Mouse (Mus musculus) neural tube, embryonic 12.5 days (tissue): ENCODE measurements around the gene Enpp5. TPM values are rescaled to one million over a fixed set of nuclear protein-coding genes. Genes with fewer than 3 reads are reported as not detected.

Experiments
- ATAC-seq: fragments of 200-750 bp; cut with Nextera tagmentation; 2 replicates; pipeline ENCODE4 v1.8.0; 2017; ENCODE audit warnings: low read depth, mild to moderate bottlenecking, moderate TSS enrichment, moderate library complexity; ENCODE audit not compliant: low FRiP score
- H3K27ac ChIP-seq: fragments of 300-500 bp; sonication (generic); 2 replicates; pipeline ENCODE4 v1.5.1; 2016
- H3K27me3 ChIP-seq: fragments of 300-500 bp; sonication (generic); replicated peaks from 2 replicates; pipeline ENCODE4 v1.6.1; 2016; ENCODE audit warnings: mild to moderate bottlenecking
- H3K36me3 ChIP-seq: fragments of 300-500 bp; sonication (generic); 2 replicates; pipeline ENCODE4 v1.6.1; 2016; ENCODE audit warnings: mild to moderate bottlenecking
- H3K4me1 ChIP-seq: fragments of 300-500 bp; sonication (generic); 2 replicates; pipeline ENCODE4 v1.6.1; 2016
- H3K4me2 ChIP-seq: fragments of 300-500 bp; sonication (generic); replicated peaks from 2 replicates; pipeline ENCODE4 v1.6.1; 2016; ENCODE audit warnings: mild to moderate bottlenecking
- H3K4me3 ChIP-seq: fragments of 300-500 bp; sonication (generic); 2 replicates; pipeline ENCODE4 v1.5.1; 2016
- H3K9ac ChIP-seq: fragments of 300-500 bp; sonication (generic); 2 replicates; pipeline ENCODE4 v1.6.1; 2016; ENCODE audit warnings: mild to moderate bottlenecking
- H3K9me3 ChIP-seq: fragments of 300-500 bp; sonication (generic); 2 replicates; pipeline ENCODE4 v1.6.1; 2016; ENCODE audit warnings: mild to moderate bottlenecking
- WGBS: fragments of 180-500 bp; shearing (Covaris S2); methylation state at CpG from one replicate; pipeline ENCODE4 v1.1.7; 2016; 5-methylcytosine and 5-hydroxymethylcytosine counted together
- polyA plus RNA-seq: library from polyadenylated mRNA; unstranded; fragments of >200 nt; fragmentation: Nextera tagmentation; extraction: Ambion mirVana; gene quantifications from 2 replicates; pipeline ENCODE4 v1.2.1, GENCODE M21; 2016

Gene Enpp5
- polyA plus RNA-seq, 1 experiment from 2014 or later, result 34.3 TPM

DNA sequence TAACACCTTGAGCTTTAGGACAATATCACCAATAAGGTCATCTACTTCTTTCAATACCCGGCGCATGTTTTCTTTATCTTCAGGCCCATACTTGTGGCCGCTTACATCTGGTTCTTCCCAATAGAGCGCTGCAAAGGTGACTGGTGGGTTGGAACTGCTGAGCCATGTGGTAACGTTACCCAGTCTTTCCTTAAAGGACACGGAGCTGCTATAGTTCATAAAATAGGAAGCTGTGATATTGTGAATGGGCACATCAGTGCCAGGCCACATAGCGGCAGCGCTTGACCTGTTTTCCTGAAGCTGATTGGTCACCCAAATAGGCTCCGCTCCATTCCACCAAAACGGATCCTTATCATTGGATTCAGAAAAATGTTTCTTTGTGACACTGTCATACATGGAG, 23.3 kb downstream of the Enpp5 start:
- Histone ChIP-seq H3K36me3 (no peaks in the 10 kb centered on the region), H3K4me1 (peaks cover 7% of the 10 kb centered on the region), H3K27me3 (no peaks in the 10 kb centered on the region), H3K27ac (no peak overlapping the region), H3K4me2 (no peak overlapping the region), H3K9ac (no peak overlapping the region), H3K4me3 (no peak overlapping the region), H3K9me3 (no peaks in the 10 kb centered on the region)
- ATAC-seq, result no peak
- 95% methylated on average over 10 of the region's 10 CpGs for WGBS

DNA sequence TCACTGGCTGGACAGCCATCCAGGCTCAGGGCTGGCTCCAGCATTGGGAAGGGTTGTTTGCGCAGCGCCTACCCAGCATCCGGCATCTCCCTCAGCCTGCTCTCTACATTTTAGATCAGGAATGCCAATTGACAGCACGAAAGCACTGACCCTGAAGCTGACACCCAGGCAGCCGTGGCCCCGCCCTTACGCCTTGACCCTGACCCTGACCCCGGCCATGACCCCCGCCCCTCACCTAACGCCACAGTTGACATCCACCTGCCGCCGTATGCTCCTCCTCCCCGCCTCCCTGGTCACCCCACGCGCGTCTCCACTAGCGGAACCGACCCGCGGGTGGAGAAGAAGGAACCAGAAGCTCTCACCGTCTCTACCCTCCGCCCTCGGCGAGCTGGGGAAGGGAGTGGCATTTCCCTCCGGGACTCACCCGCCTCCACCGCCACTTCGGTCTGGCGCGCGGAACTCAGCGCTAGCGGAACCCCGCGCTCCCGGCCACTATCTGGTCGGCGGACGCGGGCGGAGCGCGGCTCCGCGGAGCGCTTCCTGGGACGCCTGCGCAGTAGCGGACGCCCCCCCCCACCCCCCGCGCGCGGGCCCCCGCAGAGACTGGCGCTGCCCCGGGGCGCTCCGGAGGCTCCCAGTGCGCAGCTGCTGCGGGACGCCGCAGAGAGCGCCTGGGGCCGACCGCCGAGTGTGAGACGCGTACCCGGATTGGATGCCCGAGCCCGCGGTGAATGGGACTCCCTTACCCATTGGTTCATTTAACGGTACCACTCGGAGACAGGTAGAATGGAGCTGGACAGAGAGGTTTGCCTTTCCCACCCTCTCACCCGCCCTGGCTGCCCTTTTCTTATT, 26.9 kb downstream of the Enpp5 start, which contains the start of gene Enpp4:
TSS of gene Enpp4 (minus strand) at position 523 of the 852 bp plus-strand sequence.
- peak within 1 kb of the TSS; percentile 72 for H3K4me3 ChIP-seq
- ATAC-seq, result peak; percentile 99
- no peaks in the 10 kb centered on the region for H3K27me3 ChIP-seq
- no peaks in the 10 kb centered on the region for H3K36me3 ChIP-seq
- H3K27ac ChIP-seq, result no peak within 1 kb of the TSS
- peaks cover 7% of the 10 kb centered on the region for H3K4me1 ChIP-seq
- peak within 1 kb of the TSS; percentile 97 for H3K4me2 ChIP-seq
- under 1% methylated on average over 76 of the region's 76 CpGs for WGBS
- no peaks in the 10 kb centered on the region for H3K9me3 ChIP-seq
- peak within 1 kb of the TSS; percentile 74 for H3K9ac ChIP-seq

DNA sequence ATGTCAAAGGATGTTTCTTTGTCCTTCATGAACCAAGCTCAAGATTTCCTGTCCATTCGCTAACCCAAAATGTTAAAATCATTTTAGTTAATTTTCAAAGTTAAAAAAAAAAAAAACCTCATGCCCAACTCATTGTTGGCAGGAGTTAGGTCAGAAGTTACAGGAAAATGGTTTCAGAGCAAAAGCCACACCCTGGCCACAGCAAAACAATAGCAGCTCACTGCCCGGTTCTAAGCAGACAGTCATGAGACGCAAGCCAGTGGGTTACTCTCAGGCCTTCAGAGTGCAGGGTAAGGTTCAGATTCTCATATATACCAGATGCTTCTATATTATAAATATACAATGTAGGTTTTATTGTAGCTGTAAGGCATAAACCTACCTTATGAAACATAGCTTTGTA, 29.7 kb downstream of the Enpp5 start:
- H3K36me3 ChIP-seq, result no peaks in the 10 kb centered on the region
- no peaks in the 10 kb centered on the region for H3K27me3 ChIP-seq
- no peak overlapping the region for H3K4me2 ChIP-seq
- H3K4me1 ChIP-seq, result peaks cover 7% of the 10 kb centered on the region
- H3K9ac ChIP-seq, result no peak overlapping the region
- no peak overlapping the region for H3K4me3 ChIP-seq
- no peak for ATAC-seq
- H3K9me3 ChIP-seq, result no peaks in the 10 kb centered on the region
- 74% methylated on average over 3 of the region's 3 CpGs for WGBS
- H3K27ac ChIP-seq, result no peak overlapping the region

DNA sequence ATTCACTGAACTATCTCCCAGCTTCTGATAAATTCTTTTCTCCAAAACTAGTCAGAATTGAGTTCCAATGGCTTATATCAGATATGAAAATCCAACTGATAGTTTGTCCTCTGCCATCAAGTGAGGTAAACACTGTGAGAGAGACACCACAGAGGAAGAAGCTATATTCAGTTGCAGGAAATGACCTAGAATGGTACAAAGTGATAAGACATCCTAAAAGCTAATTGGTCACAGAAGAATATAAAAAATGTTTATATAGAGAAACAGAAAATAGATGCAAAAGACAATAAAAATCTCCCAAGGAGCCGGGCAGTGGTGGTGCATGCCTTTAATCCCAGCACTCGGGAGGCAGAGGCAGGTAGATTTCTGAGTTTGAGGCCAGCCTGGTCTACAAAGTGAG, 38.0 kb downstream of the Enpp5 start:
- H3K9ac ChIP-seq, result no peak overlapping the region
- 89% methylated on average over 2 of the region's 2 CpGs for WGBS
- ATAC-seq, result no peak
- no peak overlapping the region for H3K4me2 ChIP-seq
- no peak overlapping the region for H3K27ac ChIP-seq
- H3K4me1 ChIP-seq, result no peaks in the 10 kb centered on the region
- no peaks in the 10 kb centered on the region for H3K36me3 ChIP-seq
- H3K27me3 ChIP-seq, result no peaks in the 10 kb centered on the region
- no peak overlapping the region for H3K4me3 ChIP-seq
- H3K9me3 ChIP-seq, result no peaks in the 10 kb centered on the region

DNA sequence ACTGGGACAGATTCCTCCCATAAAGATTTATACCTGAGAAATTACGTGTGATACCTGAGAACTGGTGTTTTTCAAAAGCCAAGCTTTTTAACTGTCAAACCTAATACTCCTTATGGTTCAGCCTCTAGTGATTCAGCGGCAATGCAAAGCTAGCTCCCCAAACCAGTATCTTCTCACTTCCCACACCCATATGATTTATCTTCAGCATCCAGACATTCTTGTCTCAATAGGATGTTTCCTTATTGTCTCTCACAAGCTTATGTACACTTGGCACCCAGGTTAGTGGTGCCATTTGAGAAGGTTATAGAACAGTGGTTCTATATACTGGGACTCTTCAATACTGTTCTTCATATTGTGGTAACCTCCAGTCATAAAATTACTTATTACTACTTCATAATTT, 39.1 kb downstream of the Enpp5 start:
- Histone ChIP-seq H3K4me2 (no peak overlapping the region), H3K27ac (no peak overlapping the region), H3K9ac (no peak overlapping the region), H3K4me1 (no peaks in the 10 kb centered on the region), H3K4me3 (no peak overlapping the region), H3K36me3 (no peaks in the 10 kb centered on the region), H3K9me3 (no peaks in the 10 kb centered on the region), H3K27me3 (no peaks in the 10 kb centered on the region)
- 79% methylated on average over 2 of the region's 2 CpGs for WGBS
- no peak for ATAC-seq

DNA sequence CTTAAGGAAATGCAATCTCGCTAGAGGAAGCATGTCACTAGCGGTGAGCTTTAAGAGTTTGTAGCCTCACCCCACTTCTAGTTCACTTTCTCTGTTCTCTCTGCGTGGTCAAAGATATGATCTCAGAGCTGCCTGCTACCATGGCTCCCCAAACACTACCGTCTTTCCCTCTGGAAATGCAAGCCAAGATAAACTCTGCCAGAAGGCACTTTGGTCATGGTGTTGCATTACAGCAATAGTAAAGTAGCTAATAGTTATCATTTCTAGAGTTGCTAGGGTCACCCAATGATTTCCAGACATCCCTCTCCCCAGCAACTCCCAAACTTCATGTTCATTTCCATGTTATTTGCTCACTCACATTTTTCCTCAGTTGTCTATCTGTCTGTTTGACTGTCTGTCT, 39.6 kb downstream of the Enpp5 start:
- Histone ChIP-seq H3K27me3 (no peaks in the 10 kb centered on the region), H3K36me3 (no peaks in the 10 kb centered on the region), H3K27ac (no peak overlapping the region), H3K9me3 (no peaks in the 10 kb centered on the region), H3K4me3 (no peak overlapping the region), H3K4me1 (no peaks in the 10 kb centered on the region), H3K4me2 (no peak overlapping the region), H3K9ac (no peak overlapping the region)
- 89% methylated on average over 4 of the region's 4 CpGs for WGBS
- no peak for ATAC-seq

DNA sequence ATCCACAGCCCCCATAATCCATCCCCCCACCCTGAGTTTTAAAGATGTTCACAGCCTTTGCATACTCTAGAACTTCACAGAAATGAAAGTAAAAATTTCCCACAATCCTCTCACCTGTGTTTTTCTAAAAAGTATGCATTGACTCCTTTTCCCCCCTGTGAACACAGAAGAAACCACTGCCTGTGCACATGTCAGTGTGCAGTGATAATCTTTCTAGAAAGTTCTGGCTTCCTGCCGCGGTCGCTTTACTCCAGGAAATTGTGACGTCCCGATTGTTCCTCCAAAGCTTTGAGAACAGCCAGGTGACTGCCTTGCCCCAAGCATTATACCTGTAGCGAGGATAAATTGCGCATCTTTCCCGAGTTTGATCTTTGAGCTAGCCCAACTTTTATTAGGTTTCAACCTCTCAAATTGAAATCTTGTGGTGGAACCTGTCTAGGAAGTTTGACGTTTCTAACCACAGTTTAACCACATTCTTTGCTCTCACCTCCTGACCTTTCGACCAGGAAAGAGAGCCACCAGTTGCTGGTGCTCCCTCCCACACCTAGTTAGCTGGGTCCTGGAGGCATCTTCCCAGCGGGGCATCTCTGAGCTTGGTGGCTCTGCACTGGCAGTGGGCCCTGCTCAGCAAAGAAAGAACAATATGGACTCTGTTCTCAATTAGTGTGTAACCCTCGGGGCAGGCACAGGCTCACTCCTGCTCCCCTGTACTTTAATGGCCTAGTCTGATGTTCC, 42.9 kb downstream of the Enpp5 start:
- Histone ChIP-seq H3K27me3 (no peaks in the 10 kb centered on the region), H3K4me3 (no peak overlapping the region), H3K27ac (no peak overlapping the region), H3K4me1 (no peaks in the 10 kb centered on the region), H3K9me3 (no peaks in the 10 kb centered on the region), H3K4me2 (no peak overlapping the region), H3K36me3 (no peaks in the 10 kb centered on the region), H3K9ac (no peak overlapping the region)
- ATAC-seq, result no peak
- WGBS, result 81% methylated on average over 12 of the region's 12 CpGs

DNA sequence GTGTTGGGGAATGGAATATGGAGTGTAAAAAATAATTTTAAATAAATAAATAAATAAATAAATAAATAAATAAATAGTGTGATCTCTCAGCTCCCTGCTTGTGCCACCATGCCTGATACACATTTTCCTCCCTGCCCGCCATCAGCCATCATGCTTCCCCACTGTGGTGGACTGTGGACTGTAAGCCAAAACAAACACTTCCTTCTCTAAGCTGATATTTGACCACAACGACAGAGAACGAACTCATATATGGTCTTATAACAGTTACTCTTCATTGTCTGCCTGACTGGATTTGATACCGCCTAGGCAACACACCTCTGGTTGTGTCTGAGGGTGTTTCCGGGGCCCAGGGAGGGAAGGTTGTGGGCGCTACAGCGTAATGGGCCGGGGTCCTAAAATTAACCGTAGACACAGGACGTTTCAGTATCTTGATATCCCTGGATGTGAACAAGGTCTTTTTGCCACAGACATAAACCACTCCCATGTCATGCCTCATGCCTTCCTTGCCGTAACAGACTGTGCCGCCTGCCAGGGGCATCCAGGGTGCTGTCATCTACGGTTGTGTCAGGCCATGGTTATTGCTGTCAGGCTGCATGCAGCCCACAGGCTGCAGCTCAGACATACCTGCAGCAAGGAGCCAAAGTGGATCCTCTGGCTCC, 50.6 kb downstream of the Enpp5 start:
- WGBS, result 90% methylated on average over 13 of the region's 13 CpGs

DNA sequence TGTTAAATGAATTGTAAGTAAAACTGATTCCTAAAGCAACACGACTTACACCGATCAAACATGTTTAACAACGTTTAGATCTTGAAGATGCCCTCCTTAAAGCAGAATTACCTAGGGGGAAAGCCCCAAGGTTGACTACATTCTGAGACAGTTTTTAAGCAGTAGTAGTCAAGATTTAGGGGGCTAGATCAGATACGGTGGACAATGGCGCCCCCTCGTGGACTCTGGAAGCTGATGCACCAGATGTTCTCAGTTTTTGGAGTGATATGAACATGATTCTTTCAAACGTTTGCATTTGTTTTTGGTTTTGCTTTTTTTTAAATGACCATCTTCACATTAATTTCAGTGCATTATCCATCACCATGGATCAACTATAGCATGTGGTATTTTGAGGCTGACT, 51.8 kb downstream of the Enpp5 start:
- Histone ChIP-seq H3K4me3 (no peak overlapping the region), H3K36me3 (no peaks in the 10 kb centered on the region), H3K9ac (no peak overlapping the region), H3K9me3 (no peaks in the 10 kb centered on the region), H3K27me3 (no peaks in the 10 kb centered on the region), H3K4me1 (no peaks in the 10 kb centered on the region), H3K4me2 (no peak overlapping the region), H3K27ac (no peak overlapping the region)
- WGBS, result 14% methylated on average over 7 of the region's 7 CpGs
- ATAC-seq, result no peak

More for the DNA sequence above, 50.6 kb downstream of the Enpp5 start:
- H3K27me3 ChIP-seq, result no peaks in the 10 kb centered on the region
- no peak overlapping the region for H3K4me2 ChIP-seq
- H3K36me3 ChIP-seq, result no peaks in the 10 kb centered on the region
- H3K9ac ChIP-seq, result no peak overlapping the region
- H3K27ac ChIP-seq, result no peak overlapping the region
- ATAC-seq, result no peak
- no peaks in the 10 kb centered on the region for H3K4me1 ChIP-seq
- H3K4me3 ChIP-seq, result no peak overlapping the region
- no peaks in the 10 kb centered on the region for H3K9me3 ChIP-seq

DNA sequence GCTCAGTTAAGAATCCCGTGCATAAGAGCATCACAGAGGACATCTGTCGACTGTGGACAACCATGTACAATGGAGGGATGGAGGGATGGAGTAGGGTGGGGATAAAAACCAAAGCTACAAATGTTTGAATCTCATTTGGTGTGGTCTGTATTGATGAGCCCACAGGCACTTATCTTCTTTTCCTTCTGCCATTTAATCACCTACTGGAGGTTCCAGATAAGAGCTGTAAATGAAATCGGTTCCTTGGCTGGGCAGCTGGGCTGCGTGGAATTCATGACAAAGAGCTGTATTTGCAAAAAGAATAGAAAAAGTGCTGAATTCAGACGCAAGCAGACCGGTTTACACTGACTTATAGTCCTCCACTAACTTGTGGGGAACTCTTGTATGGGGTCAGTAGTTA, 55.5 kb downstream of the Enpp5 start:
- no peaks in the 10 kb centered on the region for H3K27me3 ChIP-seq
- H3K9ac ChIP-seq, result no peak overlapping the region
- no peak overlapping the region for H3K4me3 ChIP-seq
- no peaks in the 10 kb centered on the region for H3K36me3 ChIP-seq
- no peaks in the 10 kb centered on the region for H3K4me1 ChIP-seq
- no peak overlapping the region for H3K27ac ChIP-seq
- H3K4me2 ChIP-seq, result no peak overlapping the region
- H3K9me3 ChIP-seq, result no peaks in the 10 kb centered on the region
- 74% methylated on average over 6 of the region's 6 CpGs for WGBS
- no peak for ATAC-seq

DNA sequence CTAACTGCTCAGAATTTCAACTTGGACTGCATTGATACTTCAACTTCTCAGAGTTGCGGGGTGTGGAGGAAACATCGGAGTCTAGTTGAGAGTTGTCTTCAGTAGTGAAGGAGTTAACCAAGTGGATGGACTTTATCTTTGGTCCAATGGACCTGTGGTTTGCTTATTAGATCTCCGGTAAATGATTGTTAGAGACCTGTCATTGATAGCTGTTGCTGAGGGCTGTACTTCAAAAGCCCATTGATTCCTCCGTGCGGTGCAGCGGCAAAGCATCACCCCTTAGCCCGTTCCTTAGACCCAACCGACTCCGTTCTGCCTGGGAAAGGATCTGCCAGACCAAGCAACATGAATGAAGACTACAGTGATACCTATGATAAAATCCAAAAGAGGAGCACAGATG, 55.9 kb downstream of the Enpp5 start:
- Histone ChIP-seq H3K36me3 (no peaks in the 10 kb centered on the region), H3K4me3 (no peak overlapping the region), H3K9me3 (no peaks in the 10 kb centered on the region), H3K4me2 (no peak overlapping the region), H3K27ac (no peak overlapping the region), H3K27me3 (no peaks in the 10 kb centered on the region), H3K9ac (no peak overlapping the region), H3K4me1 (no peaks in the 10 kb centered on the region)
- no peak for ATAC-seq
- WGBS, result 65% methylated on average over 9 of the region's 9 CpGs

DNA sequence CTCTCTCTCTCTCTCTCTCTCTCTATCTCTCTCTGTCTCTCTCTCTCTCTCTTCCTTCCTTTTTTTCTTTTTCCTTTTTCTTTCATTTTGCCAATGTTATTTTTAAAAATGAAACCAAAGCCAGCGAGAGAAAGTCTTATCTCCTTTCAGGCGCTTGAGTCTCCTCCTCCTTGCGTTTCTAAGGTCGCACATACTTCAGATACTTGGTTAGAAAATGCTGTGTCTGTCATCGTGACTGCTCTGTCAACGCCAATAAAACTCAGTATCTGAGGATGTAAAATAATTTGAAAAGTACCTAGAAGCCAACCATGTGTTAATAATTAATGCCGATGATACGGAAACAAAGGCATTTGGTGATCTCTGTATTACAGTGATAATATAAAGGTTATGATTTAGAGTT, 57.4 kb downstream of the Enpp5 start:
- Histone ChIP-seq H3K27me3 (no peaks in the 10 kb centered on the region), H3K4me1 (no peaks in the 10 kb centered on the region), H3K9ac (no peak overlapping the region), H3K27ac (no peak overlapping the region), H3K9me3 (no peaks in the 10 kb centered on the region), H3K4me3 (no peak overlapping the region), H3K4me2 (no peak overlapping the region), H3K36me3 (no peaks in the 10 kb centered on the region)
- ATAC-seq, result no peak
- 88% methylated on average over 8 of the region's 8 CpGs for WGBS
